Mouse (Mus musculus) embryonic facial prominence, embryonic 15.5 days (tissue): Measurements from ENCODE around the gene Lmtk2. TPM values are rescaled to one million over a fixed set of nuclear protein-coding genes. Genes with fewer than 3 reads are reported as not detected.

ENCODE experiments used
- ATAC-seq: fragments of 200-750 bp; cut with Nextera tagmentation; 2 replicates; pipeline ENCODE4 v1.8.0; 2017; ENCODE audit warnings: low read depth, moderate TSS enrichment; ENCODE audit not compliant: insufficient number of reproducible peaks, low FRiP score, low TSS enrichment
- H3K27ac ChIP-seq: fragments of 300-500 bp; sonication (generic); replicated peaks from 2 replicates; pipeline ENCODE4 v1.5.1; 2015; ENCODE audit warnings: mild to moderate bottlenecking, inconsistent platforms
- H3K27me3 ChIP-seq: fragments of 300-500 bp; sonication (generic); 2 replicates; pipeline ENCODE4 v1.6.1; 2015; ENCODE audit warnings: inconsistent platforms
- H3K36me3 ChIP-seq: fragments of 300-500 bp; sonication (generic); 2 replicates; pipeline ENCODE4 v1.6.1; 2015; ENCODE audit warnings: mild to moderate bottlenecking, inconsistent platforms
- H3K4me1 ChIP-seq: fragments of 300-500 bp; sonication (generic); 2 replicates; pipeline ENCODE4 v1.6.1; 2015; ENCODE audit warnings: inconsistent platforms
- H3K4me2 ChIP-seq: fragments of 300-500 bp; sonication (generic); replicated peaks from 2 replicates; pipeline ENCODE4 v1.6.1; 2015; ENCODE audit warnings: mild to moderate bottlenecking, inconsistent platforms
- H3K4me3 ChIP-seq: fragments of 300-500 bp; sonication (generic); replicated peaks from 2 replicates; pipeline ENCODE4 v1.5.1; 2015; ENCODE audit warnings: mild to moderate bottlenecking, inconsistent platforms
- H3K9ac ChIP-seq: fragments of 300-500 bp; sonication (generic); 2 replicates; pipeline ENCODE4 v1.6.1; 2015; ENCODE audit warnings: inconsistent platforms
- H3K9me3 ChIP-seq: fragments of 300-500 bp; sonication (generic); replicated peaks from 2 replicates; pipeline ENCODE4 v1.6.1; 2016; ENCODE audit warnings: inconsistent platforms
- WGBS: fragments of 180-500 bp; shearing (Covaris S2); methylation state at CpG from one replicate; pipeline ENCODE4 v1.1.7; 2015; 5-methylcytosine and 5-hydroxymethylcytosine counted together
- polyA plus RNA-seq: library from polyadenylated mRNA; unstranded; fragments of >200 nt; fragmentation: Nextera tagmentation; extraction: Ambion mirVana; gene quantifications from 2 replicates; pipeline ENCODE4 v1.2.1, GENCODE M21; 2015

The Lmtk2 gene
- polyA plus RNA-seq, 1 experiment from 2014 or later = 4.5 TPM

- Histone ChIP-seq H3K9ac (no peak overlapping the region), H3K4me2 (no peak overlapping the region), H3K9me3 (no peaks in the 10 kb centered on the region), H3K4me3 (no peak overlapping the region), H3K27ac (no peak overlapping the region), H3K4me1 (peaks cover 21% of the 10 kb centered on the region), H3K36me3 (0 out of 2 replicates have a peak, but pooled peaks cover 15% of the 10 kb centered on the region), H3K27me3 (no peaks in the 10 kb centered on the region)
- WGBS = 86% methylated on average over 5 of the region's 5 CpGs
- ATAC-seq = no peak
Measured at GRCm38 (mm10) chr5:144219936-144220335, 119.7 kb downstream of the Lmtk2 start.

GRCm38 (mm10) chr5:144221305-144221704 is 121.1 kb downstream of the Lmtk2 start:
- 0 out of 2 replicates have a peak, but pooled peaks cover 9% of the 10 kb centered on the region for H3K36me3 ChIP-seq
- no peaks in the 10 kb centered on the region for H3K27me3 ChIP-seq
- WGBS = 54% methylated on average over 4 of the region's 4 CpGs
- ATAC-seq = no peak
- no peak overlapping the region for H3K4me2 ChIP-seq
- no peaks in the 10 kb centered on the region for H3K9me3 ChIP-seq
- H3K9ac ChIP-seq = no peak overlapping the region
- H3K4me1 ChIP-seq = peaks cover 21% of the 10 kb centered on the region
- no peak overlapping the region for H3K27ac ChIP-seq
- no peak overlapping the region for H3K4me3 ChIP-seq

GRCm38 (mm10) chr5:144222811-144223502 is 122.7 kb downstream of the Lmtk2 start:
- WGBS = 2% methylated on average over 25 of the region's 25 CpGs

GRCm38 (mm10) chr5:144223503-144223862 is 123.2 kb downstream of the Lmtk2 start, which contains the start of gene Tecpr1:
Gene Tecpr1, minus strand, starts transcription at chr5:144223615.
- no peaks in the 10 kb centered on the region for H3K9me3 ChIP-seq
- peak within 1 kb of the TSS; percentile 83 for H3K27ac ChIP-seq
- H3K36me3 ChIP-seq = no peaks in the 10 kb centered on the region
- H3K27me3 ChIP-seq = no peaks in the 10 kb centered on the region
- WGBS = under 1% methylated on average over 37 of the region's 37 CpGs
- peak within 1 kb of the TSS; percentile 69 for H3K9ac ChIP-seq
- H3K4me3 ChIP-seq = peak within 1 kb of the TSS; percentile 74
- peak; percentile 95 for ATAC-seq
- H3K4me1 ChIP-seq = peaks cover 21% of the 10 kb centered on the region
- H3K4me2 ChIP-seq = peak within 1 kb of the TSS; percentile 75

More at GRCm38 (mm10) chr5:144222811-144223502, 122.7 kb downstream of the Lmtk2 start:
- ATAC-seq = peak; percentile 37
- Histone ChIP-seq H3K9ac (peak overlapping the region; percentile 65), H3K27me3 (no peaks in the 10 kb centered on the region), H3K27ac (peak overlapping the region; percentile 72), H3K36me3 (no peaks in the 10 kb centered on the region), H3K9me3 (no peaks in the 10 kb centered on the region), H3K4me3 (peak overlapping the region; percentile 74), H3K4me1 (peaks cover 21% of the 10 kb centered on the region), H3K4me2 (peak overlapping the region; percentile 75)

- WGBS = 20% methylated on average over 18 of the region's 18 CpGs
Measured at GRCm38 (mm10) chr5:144223899-144224816, 123.9 kb downstream of the Lmtk2 start.

GRCm38 (mm10) chr5:144226220-144226619 is 126.0 kb downstream of the Lmtk2 start:
- no peaks in the 10 kb centered on the region for H3K36me3 ChIP-seq
- H3K9ac ChIP-seq = no peak overlapping the region
- 30% methylated on average over 11 of the region's 11 CpGs for WGBS
- H3K9me3 ChIP-seq = no peaks in the 10 kb centered on the region
- H3K27me3 ChIP-seq = no peaks in the 10 kb centered on the region
- no peak for ATAC-seq
- H3K4me2 ChIP-seq = no peak overlapping the region
- no peak overlapping the region for H3K4me3 ChIP-seq
- H3K27ac ChIP-seq = no peak overlapping the region
- H3K4me1 ChIP-seq = peaks cover 21% of the 10 kb centered on the region

More at GRCm38 (mm10) chr5:144223899-144224816, 123.9 kb downstream of the Lmtk2 start:
- Histone ChIP-seq H3K27ac (peak overlapping the region; percentile 83), H3K9me3 (no peaks in the 10 kb centered on the region), H3K27me3 (no peaks in the 10 kb centered on the region), H3K4me3 (peak overlapping the region; percentile 74), H3K36me3 (no peaks in the 10 kb centered on the region), H3K4me1 (peaks cover 21% of the 10 kb centered on the region), H3K9ac (peak overlapping the region; percentile 69), H3K4me2 (peak overlapping the region; percentile 75)
- ATAC-seq = no peak

GRCm38 (mm10) chr5:144230216-144230615 is 130.0 kb downstream of the Lmtk2 start:
- no peaks in the 10 kb centered on the region for H3K9me3 ChIP-seq
- H3K4me3 ChIP-seq = no peak overlapping the region
- H3K4me2 ChIP-seq = no peak overlapping the region
- no peaks in the 10 kb centered on the region for H3K36me3 ChIP-seq
- 88% methylated on average over 7 of the region's 7 CpGs for WGBS
- H3K27ac ChIP-seq = no peak overlapping the region
- ATAC-seq = no peak
- H3K9ac ChIP-seq = no peak overlapping the region
- H3K4me1 ChIP-seq = no peaks in the 10 kb centered on the region
- no peaks in the 10 kb centered on the region for H3K27me3 ChIP-seq

- H3K27ac ChIP-seq = no peak overlapping the region
- H3K4me3 ChIP-seq = no peak overlapping the region
- ATAC-seq = no peak
- WGBS = 72% methylated on average over 1 of the region's 1 CpGs
- H3K36me3 ChIP-seq = no peaks in the 10 kb centered on the region
- no peaks in the 10 kb centered on the region for H3K9me3 ChIP-seq
- no peaks in the 10 kb centered on the region for H3K4me1 ChIP-seq
- no peaks in the 10 kb centered on the region for H3K27me3 ChIP-seq
- H3K4me2 ChIP-seq = no peak overlapping the region
- no peak overlapping the region for H3K9ac ChIP-seq
Measured at GRCm38 (mm10) chr5:144231410-144231809, 131.2 kb downstream of the Lmtk2 start.

- no peak overlapping the region for H3K9ac ChIP-seq
- no peaks in the 10 kb centered on the region for H3K36me3 ChIP-seq
- no peaks in the 10 kb centered on the region for H3K9me3 ChIP-seq
- no peaks in the 10 kb centered on the region for H3K27me3 ChIP-seq
- H3K4me2 ChIP-seq = no peak overlapping the region
- H3K4me1 ChIP-seq = no peaks in the 10 kb centered on the region
- WGBS = 91% methylated on average over 5 of the region's 5 CpGs
- H3K27ac ChIP-seq = no peak overlapping the region
- H3K4me3 ChIP-seq = no peak overlapping the region
- no peak for ATAC-seq
Measured at GRCm38 (mm10) chr5:144232531-144232930, 132.3 kb downstream of the Lmtk2 start.

- Histone ChIP-seq H3K9me3 (no peaks in the 10 kb centered on the region), H3K27ac (no peak overlapping the region), H3K27me3 (no peaks in the 10 kb centered on the region), H3K9ac (no peak overlapping the region), H3K4me2 (no peak overlapping the region), H3K4me1 (no peaks in the 10 kb centered on the region), H3K4me3 (no peak overlapping the region), H3K36me3 (no peaks in the 10 kb centered on the region)
- ATAC-seq = no peak
- WGBS = 73% methylated on average over 6 of the region's 6 CpGs
Measured at GRCm38 (mm10) chr5:144234222-144234621, 134.0 kb downstream of the Lmtk2 start.

GRCm38 (mm10) chr5:144234714-144235113 is 134.5 kb downstream of the Lmtk2 start:
- H3K4me1 ChIP-seq = no peaks in the 10 kb centered on the region
- no peak for ATAC-seq
- H3K36me3 ChIP-seq = no peaks in the 10 kb centered on the region
- no peak overlapping the region for H3K9ac ChIP-seq
- H3K9me3 ChIP-seq = no peaks in the 10 kb centered on the region
- H3K27me3 ChIP-seq = no peaks in the 10 kb centered on the region
- no peak overlapping the region for H3K4me3 ChIP-seq
- no peak overlapping the region for H3K4me2 ChIP-seq
- no peak overlapping the region for H3K27ac ChIP-seq
- 71% methylated on average over 7 of the region's 7 CpGs for WGBS
